Mouse (Mus musculus) inflammation-experienced regulatory T-cells, adult 6 months (primary cell): ENCODE results near the gene Gm44805. TPM values are rescaled to one million over a fixed set of nuclear protein-coding genes. Genes with fewer than 3 reads are reported as not detected.

Experiments
- ATAC-seq: one replicate; pipeline ENCODE4 v1.8.0; 2017
- polyA plus RNA-seq, 3 experiments: library from polyadenylated mRNA; unstranded; fragments of 100-300 nt; shearing (Covaris generic); gene quantifications; one replicate each; pipeline ENCODE4 v1.2.1; 2017

Gm44805 gene
- polyA plus RNA-seq, 3 experiments from 2014 or later: not detected

DNA sequence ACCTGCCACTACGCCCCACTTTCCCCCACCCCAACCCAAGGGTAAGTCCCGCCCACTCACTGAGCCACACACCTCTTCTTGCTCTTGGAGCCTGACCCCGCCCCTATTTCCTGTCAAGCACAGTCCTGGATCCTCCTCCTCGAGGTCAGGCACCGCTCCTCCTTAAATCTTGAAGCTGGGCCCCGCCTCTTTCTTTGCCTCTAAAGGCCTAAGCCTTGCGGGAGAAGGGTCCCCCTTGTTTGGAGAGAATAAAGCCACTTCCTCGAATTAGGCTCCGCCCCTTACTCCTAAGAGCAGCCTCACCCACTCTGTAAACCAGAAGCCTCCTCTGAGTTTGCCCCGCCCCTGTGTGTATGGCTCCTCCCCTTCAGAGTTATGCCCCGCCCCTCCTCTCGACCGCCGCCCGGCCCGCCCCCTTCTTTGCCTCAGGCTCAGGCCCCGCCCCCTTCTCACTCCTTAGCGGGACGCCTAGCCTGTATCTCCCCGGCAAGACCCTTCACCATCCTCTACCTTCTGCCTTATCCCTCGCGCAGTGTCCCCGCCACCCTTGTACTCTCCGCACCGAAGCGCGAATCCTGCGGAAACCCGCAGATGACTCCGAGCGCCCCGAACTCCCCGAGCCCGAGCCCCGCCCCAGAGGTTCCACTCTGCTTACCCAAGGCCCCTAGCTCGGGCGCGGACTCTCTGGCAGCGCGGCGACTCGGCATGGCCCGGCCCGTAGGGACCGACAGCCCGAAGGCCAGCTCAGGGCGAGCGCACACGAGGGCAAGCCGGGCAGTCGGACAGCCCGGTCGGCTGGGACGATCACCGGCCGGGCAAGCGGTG is 52.5 kb downstream of the Gm44805 start:
- peak; percentile 86 for ATAC-seq

DNA sequence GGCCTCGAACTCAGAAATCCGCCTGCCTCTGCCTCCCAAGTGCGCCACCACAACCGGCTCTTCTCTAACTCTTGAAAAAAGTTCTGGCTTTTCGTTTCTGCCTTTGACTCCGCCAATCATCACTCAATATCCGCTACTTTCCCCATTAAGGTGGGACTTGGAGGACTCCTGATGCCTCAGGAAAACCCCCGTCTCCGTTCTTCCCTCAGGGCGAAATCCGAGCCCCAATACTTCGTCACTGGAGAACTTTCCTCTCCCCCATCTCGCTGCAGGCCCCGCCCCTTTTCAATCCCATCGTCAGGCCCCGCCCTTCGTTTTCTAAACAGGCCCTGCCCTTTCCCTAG is 53.1 kb downstream of the Gm44805 start:
- no peak for ATAC-seq

DNA sequence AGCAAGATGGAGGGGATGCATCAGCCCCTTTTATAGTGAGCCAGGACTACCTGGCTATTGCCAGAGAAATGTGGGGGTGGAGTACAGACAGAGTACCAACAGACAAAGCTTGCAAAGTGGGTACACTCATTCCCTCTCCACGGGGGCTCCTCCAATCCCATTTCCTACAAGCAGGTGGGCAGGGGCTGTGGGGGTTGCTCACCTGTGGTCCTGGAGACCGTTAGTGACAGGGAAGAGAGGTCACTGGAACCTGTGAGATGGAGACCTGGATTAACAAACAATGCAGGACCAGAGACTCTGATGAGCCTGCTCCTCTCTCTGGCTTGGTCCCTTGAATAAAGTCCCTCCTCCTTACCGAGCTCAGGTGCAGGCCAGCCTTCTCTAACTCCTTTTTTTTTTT is 53.5 kb downstream of the Gm44805 start:
- no peak for ATAC-seq

DNA sequence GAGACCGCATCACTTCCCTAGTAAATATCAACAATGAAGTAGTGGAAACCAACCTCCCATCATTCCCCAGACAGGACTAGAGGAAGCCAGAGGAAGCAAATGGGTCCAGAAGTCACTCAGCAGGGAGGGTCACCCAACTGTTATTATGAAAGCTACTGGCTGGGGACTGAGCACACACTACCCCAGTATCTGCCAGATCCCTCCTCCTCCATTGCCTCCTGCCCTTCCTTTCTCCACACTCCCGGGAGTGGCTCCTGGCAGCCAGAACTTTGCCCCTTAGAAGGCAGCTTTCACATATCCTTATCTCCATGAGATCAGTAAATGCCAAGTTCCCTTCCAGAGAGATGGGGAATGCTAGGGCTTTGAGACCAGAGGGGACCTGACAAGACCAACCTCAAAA is 57.8 kb downstream of the Gm44805 start:
- no peak for ATAC-seq

DNA sequence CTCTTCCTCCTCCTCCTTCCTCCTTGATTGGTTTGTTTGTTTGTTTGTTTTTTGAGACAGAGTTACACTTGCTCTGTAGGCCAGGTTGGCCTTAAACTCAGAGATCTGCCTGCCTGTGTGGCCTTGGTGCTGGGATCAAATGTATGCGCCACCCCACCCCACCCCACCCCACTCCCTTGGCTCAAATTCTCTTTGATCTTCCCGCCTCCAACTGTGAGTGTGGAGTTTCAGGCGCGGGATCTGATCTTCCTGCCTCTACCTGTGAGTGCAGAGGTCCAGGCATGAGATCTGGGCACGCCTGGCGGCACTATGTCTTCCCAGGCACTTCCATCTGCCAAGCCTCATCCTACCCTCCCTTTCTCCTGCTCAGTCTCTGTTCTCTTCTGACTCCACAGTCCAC is 59.0 kb downstream of the Gm44805 start:
- ATAC-seq: no peak

Other genes starting within 250 kb of the Gm44805 start
- gene Mark4, start 222.6 kb downstream of the Gm44805 start, polyA plus RNA-seq: 1 to 10 TPM in 1 of 3 experiments, under 1 TPM in 2; 0.87 to 1.3 (median 0.89) TPM
- not detected for gene Exoc3l2, start 218.1 kb downstream of the Gm44805 start, polyA plus RNA-seq
- gene Bloc1s3, start 173.1 kb downstream of the Gm44805 start, polyA plus RNA-seq: under 1 TPM; 0.63 to 0.99 (median 0.65) TPM
- gene Trappc6a, start 173.0 kb downstream of the Gm44805 start, polyA plus RNA-seq: 10 to 100 TPM; 24.6 to 47.8 (median 43.3) TPM
- gene Nkpd1, start 163.6 kb downstream of the Gm44805 start, polyA plus RNA-seq: not detected
- gene Ppp1r37, start 118.3 kb downstream of the Gm44805 start, polyA plus RNA-seq: 1 to 10 TPM; 2.5 to 5.3 (median 2.8) TPM
- 1 to 10 TPM in 2 of 3 experiments, under 1 TPM in 1; 0.87 to 2.3 (median 2.0) TPM for gene Zfp296, start 104.1 kb downstream of the Gm44805 start, polyA plus RNA-seq
- gene Gemin7, start 103.8 kb downstream of the Gm44805 start, polyA plus RNA-seq: 100 to 1,000 TPM in 1 of 3 experiments, 10 to 100 TPM in 2; 77.6 to 107 (median 89.0) TPM
- gene Clasrp, start 76.9 kb downstream of the Gm44805 start, polyA plus RNA-seq: 10 to 100 TPM in 1 of 3 experiments, 1 to 10 TPM in 2; 8.1 to 10.8 (median 9.8) TPM
- gene Relb, start 52.0 kb downstream of the Gm44805 start, polyA plus RNA-seq: 10 to 100 TPM; 11.2 to 18.9 (median 17.4) TPM
- 10 to 100 TPM; 21.4 to 44.1 (median 27.2) TPM for gene Clptm1, start 16.4 kb downstream of the Gm44805 start, polyA plus RNA-seq
- gene Apoc2, start 3.5 kb downstream of the Gm44805 start, polyA plus RNA-seq: not detected
- 1 to 10 TPM in 2 of 3 experiments, not detected in 1; 1.0 to 1.4 TPM for gene Apoc4, start 56 bp upstream of the Gm44805 start, polyA plus RNA-seq
- gene Apoc1, start 11.2 kb upstream of the Gm44805 start, polyA plus RNA-seq: 1 to 10 TPM in 1 of 3 experiments, not detected in 2; 1.2 TPM
- 10 to 100 TPM in 2 of 3 experiments, 1 to 10 TPM in 1; 8.7 to 11.9 (median 10.6) TPM for gene Apoe, start 17.8 kb upstream of the Gm44805 start, polyA plus RNA-seq
- 10 to 100 TPM in 1 of 3 experiments, 1 to 10 TPM in 2; 7.3 to 10.5 (median 8.0) TPM for gene Tomm40, start 34.0 kb upstream of the Gm44805 start, polyA plus RNA-seq
- gene Nectin2, start 69.1 kb upstream of the Gm44805 start, polyA plus RNA-seq: 1 to 10 TPM in 1 of 3 experiments, under 1 TPM in 1, not detected in 1; 0.13 to 1.0 TPM
- gene Bcam, start 89.6 kb upstream of the Gm44805 start, polyA plus RNA-seq: 1 to 10 TPM; 1.1 to 2.3 (median 1.2) TPM
- gene Cblc, start 115.4 kb upstream of the Gm44805 start, polyA plus RNA-seq: under 1 TPM in 1 of 3 experiments, not detected in 2; 0.68 TPM
- 10 to 100 TPM; 13.6 to 19.9 (median 18.5) TPM for gene Bcl3, start 141.3 kb upstream of the Gm44805 start, polyA plus RNA-seq
- gene Gm19345, start 170.6 kb upstream of the Gm44805 start, polyA plus RNA-seq: not detected
- gene Ceacam16, start 179.9 kb upstream of the Gm44805 start, polyA plus RNA-seq: under 1 TPM in 2 of 3 experiments, not detected in 1; 0.55 to 0.59 TPM
- not detected for gene Ceacam19, start 206.5 kb upstream of the Gm44805 start, polyA plus RNA-seq
- 10 to 100 TPM; 14.2 to 23.8 (median 19.6) TPM for gene Pvr, start 239.7 kb upstream of the Gm44805 start, polyA plus RNA-seq